Mouse (Mus musculus): ENCODE results near the gene Sirt6. TPM values are rescaled to one million over a fixed set of nuclear protein-coding genes. Genes with fewer than 3 reads are reported as not detected.

Sirt6 gene
- polyA plus RNA-seq, 1 experiment from 2014 or later = 15.1 TPM

DNA sequence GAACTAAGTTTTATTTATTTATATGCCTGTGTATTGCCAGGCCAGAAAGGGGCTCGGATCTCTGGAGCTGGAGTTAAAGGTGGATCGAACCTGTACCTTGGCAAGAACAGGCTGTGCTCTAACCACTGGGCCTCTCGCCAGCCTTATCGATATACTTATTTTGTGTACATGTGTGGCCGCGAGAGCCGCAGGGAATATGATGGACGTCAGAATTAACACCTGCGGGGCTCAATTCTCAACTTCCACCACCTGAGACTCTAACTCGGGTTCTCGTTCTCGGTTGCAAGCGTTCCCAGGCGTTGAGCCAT is 22.0 kb downstream of the Sirt6 start:
- no peaks in the 10 kb centered on the region for H3K27me3 ChIP-seq (ENCODE audit: control insufficient read depth, insufficient read depth, low read length)
- H3K4me3 ChIP-seq (ENCODE audit: low read depth, low read length) = peak overlapping the region; percentile 28
- TF ChIP-seq CTCF (IDR thresholded peaks at IDR 0.05; ENCODE audit: low read depth) (no peak), EP300 (optimal IDR thresholded peaks at IDR 0.05) (no peak)
- no peaks in the 10 kb centered on the region for H3K9me3 ChIP-seq (ENCODE audit: control insufficient read depth, low read length)
- no peak for DNase-seq (ENCODE audit: low spot score)
- H3K4me2 ChIP-seq (replicated peaks; ENCODE audit: low read depth) = peak overlapping the region; percentile 59
- peak; percentile 1; the same call in 1 of the 2 replicates for ATAC-seq (ENCODE audit: low FRiP score, low TSS enrichment)
- H3K4me1 ChIP-seq (replicated peaks; ENCODE audit: control insufficient read depth, insufficient read depth) = peaks cover 10% of the 10 kb centered on the region
- 2% methylated on average over 14 of the region's 14 CpGs for WGBS
- H3K36me3 ChIP-seq (ENCODE audit: control insufficient read depth, insufficient read depth, low read length) = no peaks in the 10 kb centered on the region
- peak overlapping the region; percentile 47 for H3K9ac ChIP-seq (ENCODE audit: low read length)
- peak overlapping the region; percentile 86 for H3K27ac ChIP-seq (replicated peaks)

DNA sequence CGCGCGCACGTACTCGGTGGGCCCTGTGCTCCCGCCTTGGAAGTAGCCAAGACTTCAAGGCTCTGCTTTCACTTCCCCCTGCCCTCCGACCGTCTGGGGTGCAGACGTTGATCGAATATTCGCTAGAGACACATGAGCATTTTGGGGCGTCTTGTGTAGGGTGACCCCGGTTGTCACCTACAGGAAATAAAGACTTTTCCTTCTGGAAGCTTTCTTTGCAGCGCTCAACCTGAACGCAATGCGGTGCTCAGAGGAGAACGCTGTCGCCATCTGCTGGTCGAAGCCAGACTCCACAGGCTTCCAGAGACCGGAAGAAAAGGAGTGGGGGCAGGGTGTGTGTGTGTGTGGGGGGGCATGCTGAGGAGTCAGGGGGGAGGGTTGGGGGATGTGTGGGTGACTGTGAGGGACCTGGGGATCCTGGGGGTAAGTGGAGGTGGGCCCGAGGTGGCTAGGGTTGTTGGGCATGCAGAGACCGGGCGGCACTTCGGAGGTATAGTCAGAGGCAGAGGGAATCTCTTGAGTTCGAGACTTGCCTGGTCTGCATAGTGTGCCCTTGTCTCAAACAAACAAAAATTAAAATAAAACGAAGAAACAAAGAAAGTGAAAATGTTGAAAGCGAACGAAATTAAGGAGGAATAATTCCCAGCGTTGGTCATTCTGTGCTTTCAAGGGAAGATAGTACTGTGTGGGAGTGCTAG is 22.5 kb downstream of the Sirt6 start:
- TF ChIP-seq CTCF (IDR thresholded peaks at IDR 0.05; ENCODE audit: low read depth) (peak; percentile 94), EP300 (optimal IDR thresholded peaks at IDR 0.05) (no peak)
- WGBS = 20% methylated on average over 29 of the region's 29 CpGs
- H3K4me3 ChIP-seq (ENCODE audit: low read depth, low read length) = peak overlapping the region; percentile 28
- H3K9me3 ChIP-seq (ENCODE audit: control insufficient read depth, low read length) = no peaks in the 10 kb centered on the region
- peak overlapping the region; percentile 86 for H3K27ac ChIP-seq (replicated peaks)
- ATAC-seq (ENCODE audit: low FRiP score, low TSS enrichment) = peak; percentile 59
- no peaks in the 10 kb centered on the region for H3K36me3 ChIP-seq (ENCODE audit: control insufficient read depth, insufficient read depth, low read length)
- H3K27me3 ChIP-seq (ENCODE audit: control insufficient read depth, insufficient read depth, low read length) = no peaks in the 10 kb centered on the region
- H3K4me1 ChIP-seq (replicated peaks; ENCODE audit: control insufficient read depth, insufficient read depth) = peaks cover 12% of the 10 kb centered on the region
- peak overlapping the region; percentile 47 for H3K9ac ChIP-seq (ENCODE audit: low read length)
- peak; percentile 91 for DNase-seq (ENCODE audit: low spot score)
- H3K4me2 ChIP-seq (replicated peaks; ENCODE audit: low read depth) = peak overlapping the region; percentile 59

- DNase-seq (ENCODE audit: low spot score) = no peak
- Histone ChIP-seq H3K36me3 (ENCODE audit: control insufficient read depth, insufficient read depth, low read length) (no peaks in the 10 kb centered on the region), H3K4me1 (replicated peaks; ENCODE audit: control insufficient read depth, insufficient read depth) (peaks cover 12% of the 10 kb centered on the region), H3K4me3 (ENCODE audit: low read depth, low read length) (no peak overlapping the region), H3K9ac (ENCODE audit: low read length) (no peak overlapping the region), H3K4me2 (replicated peaks; ENCODE audit: low read depth) (peak overlapping the region; percentile 59; the same call in 1 of the 2 replicates), H3K27me3 (ENCODE audit: control insufficient read depth, insufficient read depth, low read length) (no peaks in the 10 kb centered on the region), H3K27ac (replicated peaks) (no peak overlapping the region), H3K9me3 (ENCODE audit: control insufficient read depth, low read length) (no peaks in the 10 kb centered on the region)
- no peak for TF ChIP-seq EP300 (optimal IDR thresholded peaks at IDR 0.05)
- ATAC-seq (ENCODE audit: low FRiP score, low TSS enrichment) = no peak; the same call in 1 of the 2 replicates
- WGBS = 79% methylated on average over 12 of the region's 12 CpGs
Observed at GRCm38 (mm10) chr10:81604019-81604967, 23.3 kb downstream of the Sirt6 start.

DNA sequence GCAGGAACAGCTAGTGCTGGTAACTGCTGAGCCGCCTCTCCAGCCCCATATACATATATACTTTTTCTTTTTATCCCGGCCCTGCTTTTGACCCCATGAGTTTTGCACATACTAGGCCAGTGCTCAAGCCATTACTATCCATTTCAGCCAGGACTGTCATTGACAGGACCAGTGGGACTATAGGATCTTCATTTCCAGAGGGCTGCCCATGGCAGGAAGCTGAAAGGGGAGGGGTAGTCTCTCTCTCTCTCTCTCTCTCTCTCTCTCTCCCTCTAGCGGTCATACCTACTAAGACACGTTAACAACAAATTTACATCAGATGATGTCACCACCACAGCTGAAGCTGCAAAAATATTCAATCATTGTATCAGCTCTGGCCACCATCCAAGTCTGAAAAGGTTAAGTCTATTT is 24.9 kb downstream of the Sirt6 start:
- ATAC-seq (ENCODE audit: low FRiP score, low TSS enrichment) (no peak), DNase-seq (ENCODE audit: low spot score) (peak; percentile 37)
- TF ChIP-seq EP300 (optimal IDR thresholded peaks at IDR 0.05) (no peak), CTCF (IDR thresholded peaks at IDR 0.05; ENCODE audit: low read depth) (peak; percentile 77)
- Histone ChIP-seq H3K27ac (replicated peaks) (no peak overlapping the region), H3K4me3 (ENCODE audit: low read depth, low read length) (no peak overlapping the region), H3K27me3 (ENCODE audit: control insufficient read depth, insufficient read depth, low read length) (no peaks in the 10 kb centered on the region), H3K4me1 (replicated peaks; ENCODE audit: control insufficient read depth, insufficient read depth) (peaks cover 12% of the 10 kb centered on the region), H3K4me2 (replicated peaks; ENCODE audit: low read depth) (no peak overlapping the region), H3K9me3 (ENCODE audit: control insufficient read depth, low read length) (no peaks in the 10 kb centered on the region), H3K36me3 (ENCODE audit: control insufficient read depth, insufficient read depth, low read length) (no peaks in the 10 kb centered on the region), H3K9ac (ENCODE audit: low read length) (no peak overlapping the region)
- 23% methylated on average over 4 of the region's 4 CpGs for WGBS

- Histone ChIP-seq H3K9me3 (ENCODE audit: control insufficient read depth, low read length) (no peaks in the 10 kb centered on the region), H3K4me2 (replicated peaks; ENCODE audit: low read depth) (peak overlapping the region; percentile 51), H3K9ac (ENCODE audit: low read length) (0 out of 2 replicates have a peak overlapping the region, but pooled peaks have one; percentile 38), H3K36me3 (ENCODE audit: control insufficient read depth, insufficient read depth, low read length) (no peaks in the 10 kb centered on the region), H3K27me3 (ENCODE audit: control insufficient read depth, insufficient read depth, low read length) (no peaks in the 10 kb centered on the region), H3K27ac (replicated peaks) (no peak overlapping the region), H3K4me3 (ENCODE audit: low read depth, low read length) (0 out of 2 replicates have a peak overlapping the region, but pooled peaks have one; percentile 12), H3K4me1 (replicated peaks; ENCODE audit: control insufficient read depth, insufficient read depth) (peaks cover 9% of the 10 kb centered on the region)
- TF ChIP-seq EP300 (optimal IDR thresholded peaks at IDR 0.05) (no peak), CTCF (IDR thresholded peaks at IDR 0.05; ENCODE audit: low read depth) (no peak)
- no peak for DNase-seq (ENCODE audit: low spot score)
- WGBS = 41% methylated on average over 7 of the region's 7 CpGs
- ATAC-seq (ENCODE audit: low FRiP score, low TSS enrichment) = no peak
Observed at GRCm38 (mm10) chr10:81601396-81601905, 26.1 kb downstream of the Sirt6 start.

Data from stomach, postnatal 0 days (tissue).